Mouse (Mus musculus) stomach, postnatal 0 days (tissue): ENCODE data around the gene Arl5a. TPM values are rescaled to one million over a fixed set of nuclear protein-coding genes. Genes with fewer than 3 reads are reported as not detected.
A peak's percentile ranks its signal among the peaks of the same experiment; 100 is the strongest.

ENCODE experiments used
- ATAC-seq: fragments of 200-750 bp; cut with Nextera tagmentation; 2 replicates; pipeline ENCODE4 v1.8.0; 2017; ENCODE audit not compliant: low FRiP score, low TSS enrichment
- DNase-seq: peaks from one replicate; pipeline ENCODE4 v3.0.0-alpha.2; 2016; ENCODE audit warnings: low spot score
- H3K27ac ChIP-seq: fragments of 300-500 bp; sonication (generic); replicated peaks from 2 replicates; pipeline ENCODE4 v1.5.1; 2014; ENCODE audit warnings: mild to moderate bottlenecking, control low read depth
- H3K27me3 ChIP-seq: fragments of 300-500 bp; sonication (generic); 2 replicates; pipeline ENCODE4 v1.6.1; 2014; ENCODE audit warnings: low read length; ENCODE audit not compliant: control insufficient read depth, insufficient read depth
- H3K36me3 ChIP-seq: fragments of 300-500 bp; sonication (generic); 2 replicates; pipeline ENCODE4 v1.6.1; 2014; ENCODE audit warnings: low read length, mixed read lengths; ENCODE audit not compliant: control insufficient read depth, insufficient read depth
- H3K4me1 ChIP-seq: fragments of 300-500 bp; sonication (generic); replicated peaks from 2 replicates; pipeline ENCODE4 v1.6.1; 2014; ENCODE audit warnings: antibody characterized with exemption; ENCODE audit not compliant: control insufficient read depth, insufficient read depth
- H3K4me2 ChIP-seq: fragments of 300-500 bp; sonication (generic); replicated peaks from 2 replicates; pipeline ENCODE4 v1.6.1; 2014; ENCODE audit warnings: low read depth, mild to moderate bottlenecking, control low read depth, moderate library complexity
- H3K4me3 ChIP-seq: fragments of 300-500 bp; sonication (generic); 2 replicates; pipeline ENCODE4 v1.5.1; 2014; ENCODE audit warnings: low read depth, low read length, control low read depth
- H3K9ac ChIP-seq: fragments of 300-500 bp; sonication (generic); 2 replicates; pipeline ENCODE4 v1.6.1; 2014; ENCODE audit warnings: mild to moderate bottlenecking, low read length, control low read depth, mixed read lengths
- H3K9me3 ChIP-seq: fragments of 300-500 bp; sonication (generic); 2 replicates; pipeline ENCODE4 v1.6.1; 2016; ENCODE audit warnings: low read length; ENCODE audit not compliant: control insufficient read depth
- CTCF ChIP-seq: IDR thresholded peaks from 2 replicates; pipeline ENCODE4 v1.5.1; 2016; ENCODE audit warnings: antibody characterized with exemption, low read depth, mild to moderate bottlenecking, moderate library complexity
- EP300 ChIP-seq: optimal IDR thresholded peaks from 2 replicates; pipeline ENCODE3; 2016; ENCODE audit warnings: antibody characterized with exemption
- WGBS: fragments of 180-500 bp; shearing (Covaris S2); extraction: QIAGEN DNeasy Blood & Tissue Kit; methylation state at CpG from one replicate; pipeline ENCODE4 v1.1.7; 2014; 5-methylcytosine and 5-hydroxymethylcytosine counted together
- polyA plus RNA-seq: library from polyadenylated mRNA; unstranded; fragments of >200 nt; fragmentation: Nextera tagmentation; extraction: Ambion mirVana; gene quantifications from 2 replicates; pipeline ENCODE4 v1.2.1, GENCODE M21; 2015

Arl5a gene
- polyA plus RNA-seq, 1 experiment from 2014 or later, result 17.9 TPM

- Histone ChIP-seq H3K4me2 (no peak overlapping the region), H3K9ac (no peak overlapping the region), H3K4me1 (no peaks in the 10 kb centered on the region), H3K27ac (no peak overlapping the region), H3K4me3 (no peak overlapping the region), H3K27me3 (no peaks in the 10 kb centered on the region), H3K9me3 (no peaks in the 10 kb centered on the region), H3K36me3 (no peaks in the 10 kb centered on the region)
- WGBS, result 56% methylated on average over 13 of the region's 13 CpGs
- TF ChIP-seq CTCF (no peak), EP300 (no peak)
- ATAC-seq, result no peak; the same call in 1 of the 2 replicates
- no peak for DNase-seq
Measured at GRCm38 (mm10) chr2:52377706-52378447, 46.8 kb downstream of the Arl5a start.

- Histone ChIP-seq H3K9ac (no peak overlapping the region), H3K36me3 (no peaks in the 10 kb centered on the region), H3K27ac (no peak overlapping the region), H3K4me3 (no peak overlapping the region), H3K4me2 (no peak overlapping the region), H3K27me3 (no peaks in the 10 kb centered on the region), H3K4me1 (no peaks in the 10 kb centered on the region), H3K9me3 (no peaks in the 10 kb centered on the region)
- TF ChIP-seq EP300, result no peak
- TF ChIP-seq CTCF, result no peak
- no peak for DNase-seq
- WGBS, result 91% methylated on average over 6 of the region's 6 CpGs
- ATAC-seq, result no peak
Measured at GRCm38 (mm10) chr2:52374706-52375105, 50.0 kb downstream of the Arl5a start.

DNA sequence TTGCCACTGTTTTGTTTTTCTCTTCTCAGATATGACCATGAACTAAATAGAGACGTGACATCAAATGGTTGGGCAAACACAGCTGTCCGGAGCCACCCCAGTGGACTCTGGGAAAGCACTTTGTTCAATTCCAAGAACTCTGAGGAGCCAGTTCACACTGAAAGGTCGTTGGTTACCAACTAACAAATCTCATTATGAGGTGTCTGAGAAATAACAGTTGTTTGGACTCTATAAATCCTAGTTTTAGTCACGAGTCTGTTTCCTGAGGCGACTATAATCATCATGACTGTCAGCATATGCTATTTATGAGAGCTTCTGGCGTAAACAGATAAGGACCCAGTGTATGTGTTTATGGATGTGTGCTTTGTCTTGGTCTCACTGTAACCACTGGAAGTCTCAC, 52.2 kb downstream of the Arl5a start:
- Histone ChIP-seq H3K27me3 (no peaks in the 10 kb centered on the region), H3K9ac (no peak overlapping the region), H3K27ac (no peak overlapping the region), H3K4me3 (no peak overlapping the region), H3K4me2 (no peak overlapping the region), H3K36me3 (no peaks in the 10 kb centered on the region), H3K9me3 (no peaks in the 10 kb centered on the region), H3K4me1 (no peaks in the 10 kb centered on the region)
- ATAC-seq (no peak), DNase-seq (no peak)
- TF ChIP-seq EP300, result no peak
- TF ChIP-seq CTCF, result no peak
- 46% methylated on average over 6 of the region's 6 CpGs for WGBS

GRCm38 (mm10) chr2:52372080-52372479, 52.6 kb downstream of the Arl5a start:
- Histone ChIP-seq H3K4me1 (no peaks in the 10 kb centered on the region), H3K9me3 (no peaks in the 10 kb centered on the region), H3K4me2 (no peak overlapping the region), H3K36me3 (no peaks in the 10 kb centered on the region), H3K9ac (no peak overlapping the region), H3K4me3 (no peak overlapping the region), H3K27ac (no peak overlapping the region), H3K27me3 (no peaks in the 10 kb centered on the region)
- no peak for DNase-seq
- TF ChIP-seq EP300 (no peak), CTCF (no peak)
- WGBS, result 61% methylated on average over 4 of the region's 4 CpGs
- ATAC-seq, result no peak

DNA sequence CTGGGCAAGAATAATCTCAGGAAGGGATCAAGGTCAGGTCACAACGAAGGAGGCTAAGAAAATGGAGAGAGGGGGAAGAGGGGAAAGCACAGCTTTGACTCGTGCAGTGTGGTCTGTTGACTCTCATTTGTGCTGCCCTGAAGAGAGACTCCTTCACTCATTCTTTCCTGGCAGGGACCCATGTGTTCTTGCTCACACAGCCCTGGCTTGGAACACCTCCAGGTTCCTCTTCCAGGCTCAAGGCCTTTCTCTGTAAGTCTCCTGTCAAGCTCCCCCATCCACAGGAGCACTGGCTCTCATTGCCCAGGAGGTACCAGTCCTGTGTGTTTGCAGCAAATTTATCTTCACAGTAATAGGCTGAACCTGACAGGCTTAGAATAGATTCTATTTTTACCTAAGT, 53.6 kb downstream of the Arl5a start:
- 0 out of 2 replicates have a peak, but pooled peaks have one; percentile 21 for ATAC-seq
- no peaks in the 10 kb centered on the region for H3K27me3 ChIP-seq
- peak; percentile 30 for DNase-seq
- H3K27ac ChIP-seq, result no peak overlapping the region
- H3K4me2 ChIP-seq, result no peak overlapping the region
- no peaks in the 10 kb centered on the region for H3K36me3 ChIP-seq
- no peak overlapping the region for H3K9ac ChIP-seq
- no peak overlapping the region for H3K4me3 ChIP-seq
- WGBS, result 19% methylated on average over 2 of the region's 2 CpGs
- TF ChIP-seq EP300 (no peak), CTCF (no peak)
- no peaks in the 10 kb centered on the region for H3K4me1 ChIP-seq
- H3K9me3 ChIP-seq, result no peaks in the 10 kb centered on the region

DNA sequence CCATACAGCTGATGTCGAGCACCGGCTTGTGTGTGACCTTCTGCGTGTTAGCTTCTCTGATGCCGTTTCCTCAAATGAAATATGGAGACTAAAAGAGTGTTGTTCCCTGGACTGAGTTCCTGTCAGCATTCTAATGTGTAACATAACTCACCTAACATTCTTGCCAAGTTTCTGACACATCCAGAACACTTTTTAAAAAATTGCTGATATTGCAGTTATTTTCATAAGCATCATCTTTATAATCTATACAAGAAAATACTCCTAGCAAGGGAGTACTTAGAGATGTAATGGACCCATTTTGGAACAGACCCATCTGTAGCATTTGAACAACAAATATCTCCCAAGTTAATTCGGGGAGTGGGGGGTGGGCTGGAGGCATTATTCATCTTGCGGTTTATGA, 55.1 kb downstream of the Arl5a start:
- Histone ChIP-seq H3K9ac (no peak overlapping the region), H3K27me3 (no peaks in the 10 kb centered on the region), H3K27ac (no peak overlapping the region), H3K4me3 (no peak overlapping the region), H3K4me2 (no peak overlapping the region), H3K4me1 (no peaks in the 10 kb centered on the region), H3K9me3 (no peaks in the 10 kb centered on the region), H3K36me3 (no peaks in the 10 kb centered on the region)
- ATAC-seq, result no peak
- DNase-seq, result no peak
- no peak for TF ChIP-seq CTCF
- TF ChIP-seq EP300, result no peak
- 54% methylated on average over 6 of the region's 6 CpGs for WGBS
